In genomic region chr13:22021581-22021980, GRCm38 (mm10) we compare ENCODE assay signal across 8 mouse cellular contexts. TPM values are rescaled to one million over a fixed set of nuclear protein-coding genes. Genes with fewer than 3 reads are reported as not detected.
DNase-seq lines count a peak whose midpoint lies in the region; ATAC-seq and TF ChIP-seq lines count a peak whose summit lies in the region.

No protein-coding gene starts in this region.

- 0% methylated on average over 11 of the region's 11 CpGs for WGBS in lung, embryonic 14.5 days
- under 1% methylated on average over 11 of the region's 11 CpGs for WGBS in hindbrain, embryonic 14.5 days
- WGBS in midbrain, embryonic 15.5 days: under 1% methylated on average over 11 of the region's 11 CpGs

- intact Hi-C loops in left cerebral cortex, postnatal 14 days (cut with DNase I): loop anchor here (5.0 to 10.0 kb wide), 2 partner anchors 104 to 1413 kb away; no protein-coding TSS in a partner anchor

- no peaks in the 10 kb centered on the region for H3K9me3 ChIP-seq in lung, embryonic 14.5 days (ENCODE audit: low read depth, low read length)
- H3K9me3 ChIP-seq in hindbrain, embryonic 14.5 days (ENCODE audit: control insufficient read depth, low read length): no peaks in the 10 kb centered on the region
- no peaks in the 10 kb centered on the region for H3K9me3 ChIP-seq in midbrain, embryonic 15.5 days

- peak overlapping the region; percentile 55 for H3K9ac ChIP-seq in lung, embryonic 14.5 days
- H3K9ac ChIP-seq in hindbrain, embryonic 14.5 days: no peak overlapping the region; the same call in 1 of the 2 replicates
- H3K9ac ChIP-seq in midbrain, embryonic 15.5 days: no peak overlapping the region

- DNase-seq in lung, embryonic 14.5 days: peak; percentile 59
- no peak for DNase-seq in lung, postnatal 25 days (ENCODE audit: low spot score)
- DNase-seq in embryo, embryonic 10.5 days (ENCODE audit: low spot score): peak; percentile 74
- peak; percentile 36 for DNase-seq in hindbrain, embryonic 14.5 days (ENCODE audit: low spot score)
- DNase-seq in urinary bladder, postnatal 4 days (ENCODE audit: low spot score in 2 of 2): no peak
- no peak for DNase-seq in layer of hippocampus, adult 9-11 months
- DNase-seq in left cerebral cortex, postnatal 14 days (ENCODE audit: low spot score in 2 of 2): no peak

- H3K4me3 ChIP-seq in lung, embryonic 14.5 days (ENCODE audit: low read depth, low read length): peak overlapping the region; percentile 55
- peak overlapping the region; percentile 30 for H3K4me3 ChIP-seq in hindbrain, embryonic 14.5 days (replicated peaks; ENCODE audit: low read length)
- peak overlapping the region; percentile 35 for H3K4me3 ChIP-seq in midbrain, embryonic 15.5 days

- peak overlapping the region; percentile 87 for H3K4me2 ChIP-seq in lung, embryonic 14.5 days
- H3K4me2 ChIP-seq in hindbrain, embryonic 14.5 days (replicated peaks): peak overlapping the region; percentile 51
- H3K4me2 ChIP-seq in midbrain, embryonic 15.5 days: peak overlapping the region; percentile 50

- H3K36me3 ChIP-seq in lung, embryonic 14.5 days (ENCODE audit: insufficient read depth): no peaks in the 10 kb centered on the region
- H3K36me3 ChIP-seq in hindbrain, embryonic 14.5 days (replicated peaks; ENCODE audit: control insufficient read depth, insufficient read depth): no peaks in the 10 kb centered on the region
- no peaks in the 10 kb centered on the region for H3K36me3 ChIP-seq in midbrain, embryonic 15.5 days (replicated peaks)

- H3K27me3 ChIP-seq in lung, embryonic 14.5 days (ENCODE audit: insufficient read depth, low read length): no peaks in the 10 kb centered on the region
- H3K27me3 ChIP-seq in hindbrain, embryonic 14.5 days (ENCODE audit: control insufficient read depth, insufficient read depth, low read length): peaks cover 74% of the 10 kb centered on the region
- peaks cover 43% of the 10 kb centered on the region for H3K27me3 ChIP-seq in midbrain, embryonic 15.5 days (replicated peaks)

- ATAC-seq in lung, embryonic 14.5 days (ENCODE audit: insufficient read depth): no peak
- no peak for ATAC-seq in hindbrain, embryonic 14.5 days (ENCODE audit: low FRiP score)
- no peak for ATAC-seq in midbrain, embryonic 15.5 days (replicated peaks)

- no peak overlapping the region for H3K27ac ChIP-seq in lung, embryonic 14.5 days (ENCODE audit: low read depth)
- no peak overlapping the region for H3K27ac ChIP-seq in hindbrain, embryonic 14.5 days
- H3K27ac ChIP-seq in midbrain, embryonic 15.5 days: no peak overlapping the region

- TF ChIP-seq CTCF in lung, embryonic 14.5 days (IDR thresholded peaks at IDR 0.05; ENCODE audit: low read depth): no peak

- H3K4me1 ChIP-seq in lung, embryonic 14.5 days (ENCODE audit: insufficient read depth): no peaks in the 10 kb centered on the region
- H3K4me1 ChIP-seq in hindbrain, embryonic 14.5 days (replicated peaks; ENCODE audit: control insufficient read depth, insufficient read depth, low read length): no peaks in the 10 kb centered on the region
- peaks cover 27% of the 10 kb centered on the region for H3K4me1 ChIP-seq in midbrain, embryonic 15.5 days

RNA-seq across cellular contexts. Expression of gene Prss16, which starts 12.0 kb away (rescaled TPM):
- polyA plus RNA-seq in lung, embryonic 14.5 days (2014; fragmentation: Nextera tagmentation; extraction: Ambion mirVana): 1.6 and 2.0 TPM in 2 replicates
- not detected in 2 replicates for polyA plus RNA-seq in hindbrain, embryonic 14.5 days (2014; fragmentation: Nextera tagmentation; extraction: Ambion mirVana)
- not detected in 2 replicates for polyA plus RNA-seq in midbrain, embryonic 15.5 days (2015; fragmentation: Nextera tagmentation; extraction: Ambion mirVana)
- under 1 TPM in 1 of 2 experiments, not detected in 1; 0.19 TPM for total RNA-seq in left cerebral cortex, postnatal 14 days (2021)

RNA-seq across cellular contexts. Expression of gene Hist1h2ah, which starts 13.8 kb away (rescaled TPM):
- polyA plus RNA-seq in lung, embryonic 14.5 days (2014; fragmentation: Nextera tagmentation; extraction: Ambion mirVana): 21.2 and 21.6 TPM in 2 replicates
- 8.0 TPM in 1 of 2 replicates, not detected in the other for polyA plus RNA-seq in hindbrain, embryonic 14.5 days (2014; fragmentation: Nextera tagmentation; extraction: Ambion mirVana)
- polyA plus RNA-seq in midbrain, embryonic 15.5 days (2015; fragmentation: Nextera tagmentation; extraction: Ambion mirVana): 1.9 TPM in 1 of 2 replicates, not detected in the other
- total RNA-seq in left cerebral cortex, postnatal 14 days (2021): 10 to 100 TPM; 38.2 to 41.7 TPM

RNA-seq across cellular contexts. Expression of gene Hist1h2bk, which starts 14.1 kb away (rescaled TPM):
- 8.6 and 11.7 TPM in 2 replicates for polyA plus RNA-seq in lung, embryonic 14.5 days (2014; fragmentation: Nextera tagmentation; extraction: Ambion mirVana)
- 1.5 and 1.6 TPM in 2 replicates for polyA plus RNA-seq in hindbrain, embryonic 14.5 days (2014; fragmentation: Nextera tagmentation; extraction: Ambion mirVana)
- 0.54 and 0.63 TPM in 2 replicates for polyA plus RNA-seq in midbrain, embryonic 15.5 days (2015; fragmentation: Nextera tagmentation; extraction: Ambion mirVana)
- 10 to 100 TPM; 21.5 to 26.9 TPM for total RNA-seq in left cerebral cortex, postnatal 14 days (2021)

RNA-seq across cellular contexts. Expression of gene Hist1h4i, which starts 19.6 kb away (rescaled TPM):
- 26.4 and 26.7 TPM in 2 replicates for polyA plus RNA-seq in lung, embryonic 14.5 days (2014; fragmentation: Nextera tagmentation; extraction: Ambion mirVana)
- polyA plus RNA-seq in hindbrain, embryonic 14.5 days (2014; fragmentation: Nextera tagmentation; extraction: Ambion mirVana): 6.0 and 6.2 TPM in 2 replicates
- polyA plus RNA-seq in midbrain, embryonic 15.5 days (2015; fragmentation: Nextera tagmentation; extraction: Ambion mirVana): 5.7 and 7.7 TPM in 2 replicates
- total RNA-seq in left cerebral cortex, postnatal 14 days (2021): 10 to 100 TPM; 50.0 to 57.5 TPM

RNA-seq across cellular contexts. Expression of gene Hist1h2ag, which starts 21.2 kb away (rescaled TPM):
- 71.0 and 82.2 TPM in 2 replicates for polyA plus RNA-seq in lung, embryonic 14.5 days (2014; fragmentation: Nextera tagmentation; extraction: Ambion mirVana)
- 4.4 and 5.3 TPM in 2 replicates for polyA plus RNA-seq in hindbrain, embryonic 14.5 days (2014; fragmentation: Nextera tagmentation; extraction: Ambion mirVana)
- 5.4 and 6.8 TPM in 2 replicates for polyA plus RNA-seq in midbrain, embryonic 15.5 days (2015; fragmentation: Nextera tagmentation; extraction: Ambion mirVana)
- total RNA-seq in left cerebral cortex, postnatal 14 days (2021): 10 to 100 TPM; 17.8 to 20.2 TPM

Comparison
In these comparisons a context has a peak if more than half of its experiments do, and no peak if none do; other contexts are left out.
1. DNase-seq: peak in lung, embryonic 14.5 days (single experiment), embryo, embryonic 10.5 days (single experiment) and hindbrain, embryonic 14.5 days (single experiment); none in lung, postnatal 25 days (single experiment), urinary bladder, postnatal 4 days (0 of 2), layer of hippocampus, adult 9-11 months (single experiment) and left cerebral cortex, postnatal 14 days (0 of 2).
2. Peak in every context shown above with its lines, with median percentiles within 50 percentile points of each other: H3K4me2 ChIP-seq and H3K4me3 ChIP-seq.